Mouse (Mus musculus): Measurements from ENCODE around the gene Zdhhc5. TPM values are rescaled to one million over a fixed set of nuclear protein-coding genes. Genes with fewer than 3 reads are reported as not detected.

Gene Zdhhc5
- total RNA-seq, 1 experiment = 39.0 TPM

DNA sequence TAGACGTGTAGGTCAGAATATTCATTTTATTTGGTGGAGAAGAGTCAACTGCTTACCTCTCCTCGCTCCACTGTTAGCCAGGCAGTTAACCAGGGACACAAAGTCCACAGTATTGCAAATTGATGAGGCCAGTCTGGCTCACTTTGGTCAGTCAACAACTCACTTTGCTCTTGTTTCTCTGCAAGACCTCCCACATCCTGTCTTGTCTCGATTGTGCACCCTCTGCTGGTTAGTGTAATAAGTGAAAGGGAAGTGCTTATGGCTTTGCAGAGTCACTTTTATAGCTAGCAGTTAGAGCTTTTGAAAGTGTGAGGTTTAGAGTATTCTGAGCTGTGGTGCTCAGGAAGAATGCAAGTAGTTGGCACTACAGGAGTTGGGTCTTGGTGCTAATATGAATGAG is 54.7 kb downstream of the Zdhhc5 start:
- DNase-seq (ENCODE audit: low read depth, low spot score) = no peak

DNA sequence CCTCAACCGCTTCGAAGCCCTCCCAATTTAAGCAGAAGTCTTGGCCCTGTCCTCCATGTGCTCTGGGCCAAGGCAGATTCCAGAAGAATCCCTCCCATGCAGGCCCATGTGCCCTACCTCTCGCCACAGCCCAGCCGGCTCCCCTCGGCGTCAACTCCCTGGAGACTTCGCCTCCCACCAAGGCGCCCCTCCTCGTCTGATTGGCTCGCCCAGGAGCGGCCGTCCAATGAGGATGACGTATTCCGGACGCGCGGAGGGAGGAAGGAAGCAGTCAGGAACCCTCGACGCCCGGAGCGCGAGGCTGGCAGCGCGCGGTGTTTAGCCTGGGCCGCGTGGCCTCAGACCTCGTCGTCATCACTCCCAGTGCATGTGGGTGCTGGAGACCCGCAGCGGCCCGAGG is 56.2 kb downstream of the Zdhhc5 start, which contains the start of gene Btbd18:
Gene Btbd18 (plus strand): TSS at position 274 of the 400 bp plus-strand sequence.
- no peaks in the 10 kb centered on the region for H3K4me1 ChIP-seq (ENCODE audit: control insufficient read depth in 2 of 2, insufficient read depth in 2 of 2, low read length in 2 of 2, poor library complexity in 1 of 2)
- H3K9me3 ChIP-seq (ENCODE audit: control insufficient read depth, insufficient read depth, low read depth, low read length) = no peaks in the 10 kb centered on the region
- no peak within 1 kb of the TSS for H3K9ac ChIP-seq (ENCODE audit: insufficient read depth, low read depth, low read length, poor library complexity, severe bottlenecking)
- TF ChIP-seq ZNF384 (IDR thresholded peaks at IDR 0.05; ENCODE audit: low read depth, low read length) (peak; percentile 84), MAFK (IDR thresholded peaks at IDR 0.05; ENCODE audit: insufficient read depth, low read depth, low read length) (no peak)
- H3K4me3 ChIP-seq (ENCODE audit: insufficient read depth in 1 of 2, low read depth in 1 of 2, low read length in 2 of 2, poor library complexity in 1 of 2, severe bottlenecking in 1 of 2) = peak within 1 kb of the TSS; percentile 0 to 18; a peak in 2 of 4 replicates
- H3K36me3 ChIP-seq (ENCODE audit: control insufficient read depth, insufficient read depth, low read length, poor library complexity, severe bottlenecking) = no peaks in the 10 kb centered on the region
- no peak for DNase-seq (ENCODE audit: low read depth, low spot score)
- in situ Hi-C loops (cut with MboI; ENCODE audit: low sequenced_read_pairs in 2 of 2, unreplicated experiment in 2 of 2) = no loop called here
- H3K27ac ChIP-seq (ENCODE audit: insufficient read depth, low read depth, low read length, poor library complexity, severe bottlenecking) = no peak within 1 kb of the TSS

More for the DNA sequence above, 54.7 kb downstream of the Zdhhc5 start:
- TF ChIP-seq MAFK (IDR thresholded peaks at IDR 0.05; ENCODE audit: insufficient read depth, low read depth, low read length) = no peak
- TF ChIP-seq ZC3H11A (IDR thresholded peaks at IDR 0.05; ENCODE audit: borderline replicate concordance, low read depth, low read length) = no peak
- no peak for TF ChIP-seq CHD2 (IDR thresholded peaks at IDR 0.05; ENCODE audit: low read depth, low read length)
- no peak for TF ChIP-seq HCFC1 (IDR thresholded peaks at IDR 0.05; ENCODE audit: borderline replicate concordance, insufficient read depth, low read length)
- TF ChIP-seq ZNF384 (IDR thresholded peaks at IDR 0.05; ENCODE audit: low read depth, low read length) = no peak
- H3K9ac ChIP-seq (ENCODE audit: insufficient read depth, low read depth, low read length, poor library complexity, severe bottlenecking) = no peak overlapping the region
- H3K4me3 ChIP-seq (ENCODE audit: insufficient read depth in 1 of 2, low read depth in 1 of 2, low read length in 2 of 2, poor library complexity in 1 of 2, severe bottlenecking in 1 of 2) = no peak overlapping the region
- H3K27ac ChIP-seq (ENCODE audit: insufficient read depth, low read depth, low read length, poor library complexity, severe bottlenecking) = no peak overlapping the region
- in situ Hi-C loops (cut with MboI; ENCODE audit: low sequenced_read_pairs in 2 of 2, unreplicated experiment in 2 of 2) = loop anchor here in 1 of 2 experiments (10.0 kb wide), 1 partner anchor 195 kb away; no protein-coding TSS in a partner anchor
- H3K9me3 ChIP-seq (ENCODE audit: control insufficient read depth, insufficient read depth, low read depth, low read length) = no peaks in the 10 kb centered on the region
- H3K36me3 ChIP-seq (ENCODE audit: control insufficient read depth, insufficient read depth, low read length, poor library complexity, severe bottlenecking) = no peaks in the 10 kb centered on the region
- H3K4me1 ChIP-seq (ENCODE audit: control insufficient read depth in 2 of 2, insufficient read depth in 2 of 2, low read length in 2 of 2, poor library complexity in 1 of 2) = no peaks in the 10 kb centered on the region

DNA sequence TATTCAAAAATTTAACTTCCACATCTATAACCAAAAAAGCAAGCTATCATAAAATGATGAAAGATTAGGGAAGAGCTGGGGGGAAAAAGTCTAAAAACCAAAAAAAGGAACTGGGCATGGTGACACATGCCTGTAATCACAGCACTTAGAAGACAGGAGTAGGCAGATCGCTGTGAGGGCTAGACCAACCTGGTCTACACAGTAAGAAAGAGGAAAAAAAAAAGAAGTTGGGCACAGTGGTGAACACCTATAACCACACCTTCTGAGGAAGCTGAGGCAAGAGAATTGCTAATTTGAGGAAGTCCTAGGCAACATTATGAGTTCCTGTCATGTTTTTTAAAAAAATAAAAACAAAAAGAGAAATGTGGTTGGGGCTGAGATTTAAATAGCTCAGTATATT is 59.1 kb downstream of the Zdhhc5 start:
- no peak for DNase-seq (ENCODE audit: low read depth, low spot score)
- in situ Hi-C loops (cut with MboI; ENCODE audit: low sequenced_read_pairs in 2 of 2, unreplicated experiment in 2 of 2) = no loop called here
- Histone ChIP-seq H3K27ac (ENCODE audit: insufficient read depth, low read depth, low read length, poor library complexity, severe bottlenecking) (no peak overlapping the region), H3K4me1 (ENCODE audit: control insufficient read depth in 2 of 2, insufficient read depth in 2 of 2, low read length in 2 of 2, poor library complexity in 1 of 2) (no peaks in the 10 kb centered on the region), H3K36me3 (ENCODE audit: control insufficient read depth, insufficient read depth, low read length, poor library complexity, severe bottlenecking) (no peaks in the 10 kb centered on the region), H3K9ac (ENCODE audit: insufficient read depth, low read depth, low read length, poor library complexity, severe bottlenecking) (no peak overlapping the region), H3K4me3 (ENCODE audit: insufficient read depth in 1 of 2, low read depth in 1 of 2, low read length in 2 of 2, poor library complexity in 1 of 2, severe bottlenecking in 1 of 2) (no peak overlapping the region), H3K9me3 (ENCODE audit: control insufficient read depth, insufficient read depth, low read depth, low read length) (no peaks in the 10 kb centered on the region)
- no peak for TF ChIP-seq HCFC1 (IDR thresholded peaks at IDR 0.05; ENCODE audit: borderline replicate concordance, insufficient read depth, low read length)

DNA sequence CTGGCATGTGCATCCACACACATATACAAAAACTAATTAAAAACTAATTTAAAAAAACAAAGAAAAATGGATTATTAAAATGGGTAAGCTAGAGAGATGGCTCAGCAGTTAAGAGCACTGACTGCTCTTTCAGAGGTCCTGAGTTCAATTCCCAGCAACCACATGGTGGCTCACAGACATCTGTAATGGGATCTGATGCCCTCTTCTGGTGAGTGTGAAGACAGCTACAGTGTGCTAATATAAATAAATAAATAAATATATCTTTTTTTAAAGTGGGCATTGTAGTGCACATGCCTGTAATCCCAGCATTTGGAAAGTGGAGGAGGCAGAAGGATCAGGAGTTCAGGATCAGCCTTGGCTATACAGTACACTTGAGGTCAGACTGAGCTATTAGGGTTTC is 61.6 kb downstream of the Zdhhc5 start:
- Histone ChIP-seq H3K27ac (ENCODE audit: insufficient read depth, low read depth, low read length, poor library complexity, severe bottlenecking) (no peak overlapping the region), H3K9me3 (ENCODE audit: control insufficient read depth, insufficient read depth, low read depth, low read length) (no peaks in the 10 kb centered on the region), H3K36me3 (ENCODE audit: control insufficient read depth, insufficient read depth, low read length, poor library complexity, severe bottlenecking) (no peaks in the 10 kb centered on the region), H3K4me3 (ENCODE audit: insufficient read depth in 1 of 2, low read depth in 1 of 2, low read length in 2 of 2, poor library complexity in 1 of 2, severe bottlenecking in 1 of 2) (no peak overlapping the region), H3K4me1 (ENCODE audit: control insufficient read depth in 2 of 2, insufficient read depth in 2 of 2, low read length in 2 of 2, poor library complexity in 1 of 2) (peaks cover 0 to 2% of the 10 kb centered on the region in 2 experiments; a peak in 1 of 4 replicates), H3K9ac (ENCODE audit: insufficient read depth, low read depth, low read length, poor library complexity, severe bottlenecking) (no peak overlapping the region)
- DNase-seq (ENCODE audit: low read depth, low spot score) = no peak
- no peak for TF ChIP-seq HCFC1 (IDR thresholded peaks at IDR 0.05; ENCODE audit: borderline replicate concordance, insufficient read depth, low read length)
- TF ChIP-seq MAFK (IDR thresholded peaks at IDR 0.05; ENCODE audit: insufficient read depth, low read depth, low read length) = no peak
- TF ChIP-seq ZC3H11A (IDR thresholded peaks at IDR 0.05; ENCODE audit: borderline replicate concordance, low read depth, low read length) = no peak
- no peak for TF ChIP-seq CHD2 (IDR thresholded peaks at IDR 0.05; ENCODE audit: low read depth, low read length)
- no peak for TF ChIP-seq ZNF384 (IDR thresholded peaks at IDR 0.05; ENCODE audit: low read depth, low read length)
- in situ Hi-C loops (cut with MboI; ENCODE audit: low sequenced_read_pairs in 2 of 2, unreplicated experiment in 2 of 2) = no loop called here

DNA sequence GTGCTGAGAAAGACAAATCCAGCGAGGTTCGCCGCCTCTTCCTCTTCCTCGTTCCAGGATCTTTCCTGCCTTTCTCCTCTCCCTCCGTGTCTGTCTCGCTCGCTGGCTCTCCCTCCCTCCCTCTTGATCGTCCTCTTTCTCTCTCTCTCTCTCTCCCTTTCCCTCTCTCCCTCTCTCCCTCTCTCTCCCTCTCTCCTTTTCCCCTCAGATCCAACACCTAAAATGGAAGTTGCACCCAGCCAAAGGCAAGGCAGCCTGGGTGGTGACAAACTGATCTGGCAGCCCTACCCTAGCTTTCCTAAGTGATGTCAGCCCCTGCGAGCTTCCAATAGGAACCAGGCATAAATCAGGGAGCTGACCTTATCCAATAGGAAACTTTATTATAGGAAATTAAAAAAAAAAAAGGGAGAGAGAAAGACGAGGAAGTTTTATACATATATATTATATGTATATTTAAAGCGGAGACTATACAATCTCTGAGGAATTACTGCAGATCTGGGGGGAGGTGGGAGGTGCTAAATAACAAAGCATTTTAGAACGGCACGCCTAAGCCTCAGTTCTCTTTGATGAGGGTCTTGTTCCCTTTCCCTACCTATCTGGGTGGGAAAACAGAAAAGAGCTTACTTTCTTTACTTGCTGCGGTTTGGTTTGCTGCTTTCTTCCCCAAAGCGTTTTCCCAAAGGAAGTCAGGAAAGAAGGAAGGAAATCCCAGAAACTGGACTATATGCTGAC is 64.3 kb downstream of the Zdhhc5 start, which contains the start of gene Ctnnd1:
Gene Ctnnd1 (minus strand): TSS at position 302 of the 732 bp plus-strand sequence.
- Histone ChIP-seq H3K9me3 (ENCODE audit: control insufficient read depth, insufficient read depth, low read depth, low read length) (no peaks in the 10 kb centered on the region), H3K9ac (ENCODE audit: insufficient read depth, low read depth, low read length, poor library complexity, severe bottlenecking) (peak within 1 kb of the TSS; percentile 93), H3K4me1 (ENCODE audit: control insufficient read depth in 2 of 2, insufficient read depth in 2 of 2, low read length in 2 of 2, poor library complexity in 1 of 2) (peaks cover 2 to 4% of the 10 kb centered on the region in 2 experiments; a peak in 3 of 4 replicates), H3K36me3 (ENCODE audit: control insufficient read depth, insufficient read depth, low read length, poor library complexity, severe bottlenecking) (0 out of 2 replicates have a peak, but pooled peaks cover 2% of the 10 kb centered on the region), H3K4me3 (ENCODE audit: insufficient read depth in 1 of 2, low read depth in 1 of 2, low read length in 2 of 2, poor library complexity in 1 of 2, severe bottlenecking in 1 of 2) (peak within 1 kb of the TSS; percentile 82 to 89), H3K27ac (ENCODE audit: insufficient read depth, low read depth, low read length, poor library complexity, severe bottlenecking) (peak within 1 kb of the TSS; percentile 86)
- TF ChIP-seq HCFC1 (IDR thresholded peaks at IDR 0.05; ENCODE audit: borderline replicate concordance, insufficient read depth, low read length) (no peak), ZC3H11A (IDR thresholded peaks at IDR 0.05; ENCODE audit: borderline replicate concordance, low read depth, low read length) (no peak), CHD2 (IDR thresholded peaks at IDR 0.05; ENCODE audit: low read depth, low read length) (peak; percentile 90), MAFK (IDR thresholded peaks at IDR 0.05; ENCODE audit: insufficient read depth, low read depth, low read length) (no peak), ZNF384 (IDR thresholded peaks at IDR 0.05; ENCODE audit: low read depth, low read length) (peak; percentile 99)
- in situ Hi-C loops (cut with MboI; ENCODE audit: low sequenced_read_pairs in 2 of 2, unreplicated experiment in 2 of 2) = no loop called here
- DNase-seq (ENCODE audit: low read depth, low spot score) = peak; percentile 77
